Mouse (Mus musculus): ENCODE measurements around the gene Adamts8. TPM values are rescaled to one million over a fixed set of nuclear protein-coding genes. Genes with fewer than 3 reads are reported as not detected.
A peak's percentile ranks its signal among the peaks of the same experiment; 100 is the strongest.

The Adamts8 gene
- 10.0 and 12.7 TPM in 2 replicates for polyA plus RNA-seq (2015; fragmentation: Nextera tagmentation; extraction: Ambion mirVana)

- H3K4me2 ChIP-seq (ENCODE audit: low read depth, low read length), result peak within 1 kb of the TSS; percentile 100
- H3K27ac ChIP-seq (ENCODE audit: low read length), result 0 out of 2 replicates have a peak within 1 kb of the TSS, but pooled peaks have one; percentile 3
- under 1% methylated on average over 92 of the region's 96 CpGs for WGBS
- H3K27me3 ChIP-seq (ENCODE audit: control insufficient read depth, insufficient read depth, low read length), result peaks cover 34% of the 10 kb centered on the region
- ATAC-seq (replicated peaks; ENCODE audit: extremely low read depth, insufficient read depth, low FRiP score), result peak; percentile 71
- peak within 1 kb of the TSS; percentile 71 for H3K4me3 ChIP-seq (ENCODE audit: low read length)
- H3K9ac ChIP-seq (ENCODE audit: low read length), result peak within 1 kb of the TSS; percentile 74
- H3K9me3 ChIP-seq (replicated peaks; ENCODE audit: control insufficient read depth, low read length), result no peaks in the 10 kb centered on the region
- H3K4me1 ChIP-seq (ENCODE audit: control insufficient read depth, insufficient read depth, low read length), result peaks cover 3% of the 10 kb centered on the region
- H3K36me3 ChIP-seq (ENCODE audit: control insufficient read depth, insufficient read depth), result no peaks in the 10 kb centered on the region
These were observed at the start of gene Adamts8 for GRCm38 (mm10) chr9:30942512-30943313. Gene Adamts8 (plus strand): TSS chr9:30942562.

GRCm38 (mm10) chr9:30895618-30896017 lies 46.7 kb upstream of the Adamts8 start:
- Histone ChIP-seq H3K27ac (ENCODE audit: low read length) (0 out of 2 replicates have a peak overlapping the region, but pooled peaks have one; percentile 6), H3K4me3 (ENCODE audit: low read length) (no peak overlapping the region), H3K4me2 (ENCODE audit: low read depth, low read length) (no peak overlapping the region), H3K9ac (ENCODE audit: low read length) (no peak overlapping the region), H3K4me1 (ENCODE audit: control insufficient read depth, insufficient read depth, low read length) (peaks cover 19% of the 10 kb centered on the region), H3K36me3 (ENCODE audit: control insufficient read depth, insufficient read depth) (peaks cover 3% of the 10 kb centered on the region; the same call in 1 of the 2 replicates), H3K27me3 (ENCODE audit: control insufficient read depth, insufficient read depth, low read length) (no peaks in the 10 kb centered on the region), H3K9me3 (replicated peaks; ENCODE audit: control insufficient read depth, low read length) (no peaks in the 10 kb centered on the region)
- WGBS, result 51% methylated on average over 3 of the region's 3 CpGs
- no peak for ATAC-seq (replicated peaks; ENCODE audit: extremely low read depth, insufficient read depth, low FRiP score)

- Histone ChIP-seq H3K27ac (ENCODE audit: low read length) (peak overlapping the region; percentile 92), H3K36me3 (ENCODE audit: control insufficient read depth, insufficient read depth) (peaks cover 8% of the 10 kb centered on the region; the same call in 1 of the 2 replicates), H3K27me3 (ENCODE audit: control insufficient read depth, insufficient read depth, low read length) (no peaks in the 10 kb centered on the region), H3K4me3 (ENCODE audit: low read length) (no peak overlapping the region), H3K4me2 (ENCODE audit: low read depth, low read length) (no peak overlapping the region), H3K9me3 (replicated peaks; ENCODE audit: control insufficient read depth, low read length) (no peaks in the 10 kb centered on the region), H3K9ac (ENCODE audit: low read length) (no peak overlapping the region), H3K4me1 (ENCODE audit: control insufficient read depth, insufficient read depth, low read length) (peaks cover 19% of the 10 kb centered on the region)
- peak; percentile 91 for ATAC-seq (replicated peaks; ENCODE audit: extremely low read depth, insufficient read depth, low FRiP score)
- 53% methylated on average over 5 of the region's 5 CpGs for WGBS
These were observed 45.6 kb upstream of the Adamts8 start for GRCm38 (mm10) chr9:30896752-30897151.

GRCm38 (mm10) chr9:30897169-30897568 lies 45.2 kb upstream of the Adamts8 start:
- Histone ChIP-seq H3K9me3 (replicated peaks; ENCODE audit: control insufficient read depth, low read length) (no peaks in the 10 kb centered on the region), H3K4me3 (ENCODE audit: low read length) (no peak overlapping the region), H3K4me1 (ENCODE audit: control insufficient read depth, insufficient read depth, low read length) (peaks cover 19% of the 10 kb centered on the region), H3K27ac (ENCODE audit: low read length) (peak overlapping the region; percentile 92), H3K27me3 (ENCODE audit: control insufficient read depth, insufficient read depth, low read length) (no peaks in the 10 kb centered on the region), H3K36me3 (ENCODE audit: control insufficient read depth, insufficient read depth) (peaks cover 9% of the 10 kb centered on the region; the same call in 1 of the 2 replicates), H3K9ac (ENCODE audit: low read length) (no peak overlapping the region), H3K4me2 (ENCODE audit: low read depth, low read length) (no peak overlapping the region)
- ATAC-seq (replicated peaks; ENCODE audit: extremely low read depth, insufficient read depth, low FRiP score), result 0 out of 2 replicates have a peak, but pooled peaks have one; percentile 9
- 70% methylated on average over 2 of the region's 2 CpGs for WGBS

GRCm38 (mm10) chr9:30902152-30902551 lies 40.2 kb upstream of the Adamts8 start:
- Histone ChIP-seq H3K4me3 (ENCODE audit: low read length) (no peak overlapping the region), H3K4me1 (ENCODE audit: control insufficient read depth, insufficient read depth, low read length) (peaks cover 4% of the 10 kb centered on the region), H3K36me3 (ENCODE audit: control insufficient read depth, insufficient read depth) (peaks cover 13% of the 10 kb centered on the region), H3K4me2 (ENCODE audit: low read depth, low read length) (no peak overlapping the region), H3K9ac (ENCODE audit: low read length) (no peak overlapping the region), H3K27me3 (ENCODE audit: control insufficient read depth, insufficient read depth, low read length) (no peaks in the 10 kb centered on the region), H3K9me3 (replicated peaks; ENCODE audit: control insufficient read depth, low read length) (no peaks in the 10 kb centered on the region), H3K27ac (ENCODE audit: low read length) (no peak overlapping the region)
- 92% methylated on average over 19 of the region's 19 CpGs for WGBS
- no peak for ATAC-seq (replicated peaks; ENCODE audit: extremely low read depth, insufficient read depth, low FRiP score)

GRCm38 (mm10) chr9:30902641-30903040 lies 39.7 kb upstream of the Adamts8 start:
- WGBS, result 90% methylated on average over 7 of the region's 7 CpGs
- peaks cover 13% of the 10 kb centered on the region for H3K36me3 ChIP-seq (ENCODE audit: control insufficient read depth, insufficient read depth)

GRCm38 (mm10) chr9:30903266-30903665 lies 39.1 kb upstream of the Adamts8 start:
- ATAC-seq (replicated peaks; ENCODE audit: extremely low read depth, insufficient read depth, low FRiP score), result no peak
- H3K27me3 ChIP-seq (ENCODE audit: control insufficient read depth, insufficient read depth, low read length), result no peaks in the 10 kb centered on the region
- H3K4me3 ChIP-seq (ENCODE audit: low read length), result no peak overlapping the region
- no peak overlapping the region for H3K4me2 ChIP-seq (ENCODE audit: low read depth, low read length)
- WGBS, result 88% methylated on average over 5 of the region's 5 CpGs
- H3K27ac ChIP-seq (ENCODE audit: low read length), result no peak overlapping the region
- no peaks in the 10 kb centered on the region for H3K9me3 ChIP-seq (replicated peaks; ENCODE audit: control insufficient read depth, low read length)
- H3K36me3 ChIP-seq (ENCODE audit: control insufficient read depth, insufficient read depth), result peaks cover 13% of the 10 kb centered on the region
- no peaks in the 10 kb centered on the region for H3K4me1 ChIP-seq (ENCODE audit: control insufficient read depth, insufficient read depth, low read length)
- no peak overlapping the region for H3K9ac ChIP-seq (ENCODE audit: low read length)

More at GRCm38 (mm10) chr9:30902641-30903040, 39.7 kb upstream of the Adamts8 start:
- Histone ChIP-seq H3K4me1 (ENCODE audit: control insufficient read depth, insufficient read depth, low read length) (no peaks in the 10 kb centered on the region), H3K27me3 (ENCODE audit: control insufficient read depth, insufficient read depth, low read length) (no peaks in the 10 kb centered on the region), H3K9me3 (replicated peaks; ENCODE audit: control insufficient read depth, low read length) (no peaks in the 10 kb centered on the region), H3K27ac (ENCODE audit: low read length) (no peak overlapping the region), H3K4me3 (ENCODE audit: low read length) (no peak overlapping the region), H3K9ac (ENCODE audit: low read length) (no peak overlapping the region), H3K4me2 (ENCODE audit: low read depth, low read length) (no peak overlapping the region)
- ATAC-seq (replicated peaks; ENCODE audit: extremely low read depth, insufficient read depth, low FRiP score), result no peak

GRCm38 (mm10) chr9:30905861-30906260 lies 36.5 kb upstream of the Adamts8 start:
- no peak overlapping the region for H3K27ac ChIP-seq (ENCODE audit: low read length)
- ATAC-seq (replicated peaks; ENCODE audit: extremely low read depth, insufficient read depth, low FRiP score), result no peak
- H3K9me3 ChIP-seq (replicated peaks; ENCODE audit: control insufficient read depth, low read length), result no peaks in the 10 kb centered on the region

GRCm38 (mm10) chr9:30906426-30906825 lies 35.9 kb upstream of the Adamts8 start:
- H3K4me2 ChIP-seq (ENCODE audit: low read depth, low read length), result no peak overlapping the region
- H3K9me3 ChIP-seq (replicated peaks; ENCODE audit: control insufficient read depth, low read length), result no peaks in the 10 kb centered on the region
- 71% methylated on average over 4 of the region's 4 CpGs for WGBS
- H3K9ac ChIP-seq (ENCODE audit: low read length), result no peak overlapping the region
- H3K27me3 ChIP-seq (ENCODE audit: control insufficient read depth, insufficient read depth, low read length), result no peaks in the 10 kb centered on the region
- no peaks in the 10 kb centered on the region for H3K4me1 ChIP-seq (ENCODE audit: control insufficient read depth, insufficient read depth, low read length)
- no peak overlapping the region for H3K4me3 ChIP-seq (ENCODE audit: low read length)
- peaks cover 7% of the 10 kb centered on the region for H3K36me3 ChIP-seq (ENCODE audit: control insufficient read depth, insufficient read depth)
- no peak for ATAC-seq (replicated peaks; ENCODE audit: extremely low read depth, insufficient read depth, low FRiP score)
- H3K27ac ChIP-seq (ENCODE audit: low read length), result no peak overlapping the region

More at GRCm38 (mm10) chr9:30905861-30906260, 36.5 kb upstream of the Adamts8 start:
- no peak overlapping the region for H3K9ac ChIP-seq (ENCODE audit: low read length)
- no peaks in the 10 kb centered on the region for H3K4me1 ChIP-seq (ENCODE audit: control insufficient read depth, insufficient read depth, low read length)
- 85% methylated on average over 10 of the region's 10 CpGs for WGBS
- no peak overlapping the region for H3K4me2 ChIP-seq (ENCODE audit: low read depth, low read length)
- H3K27me3 ChIP-seq (ENCODE audit: control insufficient read depth, insufficient read depth, low read length), result no peaks in the 10 kb centered on the region
- H3K36me3 ChIP-seq (ENCODE audit: control insufficient read depth, insufficient read depth), result peaks cover 7% of the 10 kb centered on the region
- H3K4me3 ChIP-seq (ENCODE audit: low read length), result no peak overlapping the region
